Mouse (Mus musculus) hindbrain, embryonic 10.5 days (tissue): ENCODE measurements around the gene Dyrk2. TPM values are rescaled to one million over a fixed set of nuclear protein-coding genes. Genes with fewer than 3 reads are reported as not detected.

Source experiments
- DNase-seq: peaks from one replicate; pipeline ENCODE4 v3.0.0-alpha.2; 2017; ENCODE audit warnings: low spot score
- H3K27ac ChIP-seq: fragments of 300-500 bp; sonication (generic); 2 replicates; pipeline ENCODE4 v1.5.1; 2016; ENCODE audit warnings: mild to moderate bottlenecking, moderate library complexity
- H3K27me3 ChIP-seq: fragments of 300-500 bp; sonication (generic); 2 replicates; pipeline ENCODE4 v1.6.1; 2016; ENCODE audit warnings: mild to moderate bottlenecking; ENCODE audit not compliant: poor library complexity, insufficient read depth, severe bottlenecking
- H3K36me3 ChIP-seq: fragments of 300-500 bp; sonication (generic); 2 replicates; pipeline ENCODE4 v1.6.1; 2016; ENCODE audit warnings: mild to moderate bottlenecking, moderate library complexity
- H3K4me1 ChIP-seq: fragments of 300-500 bp; sonication (generic); replicated peaks from 2 replicates; pipeline ENCODE4 v1.6.1; 2016; ENCODE audit warnings: mild to moderate bottlenecking
- H3K4me3 ChIP-seq: fragments of 300-500 bp; sonication (generic); 2 replicates; pipeline ENCODE4 v1.5.1; 2016; ENCODE audit warnings: mild to moderate bottlenecking, moderate library complexity
- H3K9me3 ChIP-seq: fragments of 300-500 bp; sonication (generic); 2 replicates; pipeline ENCODE4 v1.6.1; 2016; ENCODE audit warnings: mild to moderate bottlenecking, moderate library complexity
- WGBS: fragments of 180-500 bp; shearing (Covaris S2); methylation state at CpG from one replicate; pipeline ENCODE4 v1.1.7; 2016; 5-methylcytosine and 5-hydroxymethylcytosine counted together
- polyA plus RNA-seq: library from polyadenylated mRNA; unstranded; fragments of >200 nt; fragmentation: Nextera tagmentation; extraction: Ambion mirVana; gene quantifications from 2 replicates; pipeline ENCODE4 v1.2.1, GENCODE M21; 2016

Dyrk2 gene
- polyA plus RNA-seq, 1 experiment from 2014 or later: 6.4 TPM

DNA sequence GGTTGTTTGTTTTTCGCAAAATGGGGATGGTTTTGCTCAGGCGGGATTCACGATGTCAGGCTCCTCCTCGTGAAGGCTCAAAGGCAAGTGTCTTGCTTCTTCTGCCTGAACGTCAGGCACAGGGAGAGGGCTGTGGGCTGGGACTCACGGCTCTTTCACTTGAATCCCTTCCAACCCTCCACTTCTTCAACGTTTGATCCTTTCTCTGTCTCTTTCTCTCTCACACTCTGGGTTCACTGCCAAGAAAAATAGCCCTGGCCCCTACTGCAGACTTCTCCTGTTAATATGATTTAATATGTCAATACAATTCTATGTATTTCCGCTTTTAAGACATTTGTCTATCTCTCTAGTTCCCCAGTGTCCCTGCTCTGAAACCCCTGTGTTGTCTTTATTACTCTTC, 32.4 kb downstream of the Dyrk2 start:
- DNase-seq: no peak
- no peak overlapping the region for H3K4me3 ChIP-seq
- H3K27ac ChIP-seq: no peak overlapping the region
- H3K4me1 ChIP-seq: no peaks in the 10 kb centered on the region
- H3K36me3 ChIP-seq: no peaks in the 10 kb centered on the region
- 80% methylated on average over 8 of the region's 8 CpGs for WGBS
- no peaks in the 10 kb centered on the region for H3K27me3 ChIP-seq
- no peaks in the 10 kb centered on the region for H3K9me3 ChIP-seq

DNA sequence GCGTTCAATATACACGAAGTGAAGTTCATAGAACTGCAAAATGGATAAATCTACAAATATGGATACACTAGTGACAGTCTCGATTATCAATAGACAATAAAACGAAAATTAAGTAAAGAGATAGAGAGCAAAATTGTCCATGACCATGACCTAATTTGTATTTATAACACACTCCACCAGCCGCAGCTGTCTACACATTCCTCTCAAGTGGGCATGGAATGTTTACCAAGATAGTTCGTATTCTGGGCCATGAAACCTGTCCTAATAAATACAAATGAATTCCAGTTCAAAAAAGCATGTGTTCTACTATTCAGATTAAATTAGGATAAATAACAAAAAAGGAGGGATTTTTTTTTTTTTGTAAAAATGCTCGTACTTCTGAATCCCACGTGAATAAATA, 38.8 kb downstream of the Dyrk2 start:
- Histone ChIP-seq H3K27me3 (no peaks in the 10 kb centered on the region), H3K27ac (no peak overlapping the region), H3K4me1 (no peaks in the 10 kb centered on the region), H3K9me3 (no peaks in the 10 kb centered on the region), H3K4me3 (no peak overlapping the region), H3K36me3 (no peaks in the 10 kb centered on the region)
- no peak for DNase-seq
- 86% methylated on average over 8 of the region's 8 CpGs for WGBS

DNA sequence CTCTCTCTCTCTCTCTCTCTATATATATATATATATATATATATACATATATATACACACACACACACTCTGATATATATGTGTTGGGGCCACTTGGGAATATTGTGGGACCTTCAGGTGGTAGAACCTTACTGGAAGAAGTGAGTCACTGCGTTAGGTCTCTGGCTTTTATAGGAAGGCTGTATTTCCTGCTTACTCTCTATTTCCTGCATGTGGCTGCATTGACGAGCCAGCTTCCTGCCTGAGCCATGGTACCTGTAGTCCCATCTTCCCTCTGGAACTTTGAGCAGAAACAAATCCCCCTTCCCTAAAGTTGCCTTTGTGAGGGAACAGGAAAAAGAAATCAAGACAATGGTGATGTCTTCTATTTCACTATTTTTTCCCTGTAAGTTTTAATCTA, 40.4 kb downstream of the Dyrk2 start:
- Histone ChIP-seq H3K4me1 (no peaks in the 10 kb centered on the region), H3K27me3 (no peaks in the 10 kb centered on the region), H3K36me3 (no peaks in the 10 kb centered on the region), H3K4me3 (no peak overlapping the region), H3K9me3 (no peaks in the 10 kb centered on the region), H3K27ac (no peak overlapping the region)
- 80% methylated on average over 2 of the region's 2 CpGs for WGBS
- DNase-seq: no peak

DNA sequence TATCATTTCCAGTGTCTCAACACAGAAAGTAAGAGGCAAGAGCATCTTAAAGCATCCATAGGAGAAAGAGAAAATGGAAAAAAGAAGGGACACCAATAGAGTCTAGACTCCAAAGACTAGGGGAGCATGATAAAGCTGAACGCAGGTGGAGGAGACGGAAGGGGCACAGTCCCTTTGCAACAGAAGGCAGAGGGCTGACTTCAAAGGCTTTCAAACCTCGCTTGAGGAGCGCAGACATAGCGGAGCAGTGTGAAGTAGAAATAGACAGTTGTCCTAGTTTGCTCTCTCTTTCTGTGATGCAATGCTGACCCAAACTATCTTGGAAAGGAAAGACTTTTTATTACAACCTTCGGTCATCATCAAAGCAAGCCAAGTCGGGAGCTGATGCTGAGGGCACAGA, 42.9 kb downstream of the Dyrk2 start:
- Histone ChIP-seq H3K4me3 (no peak overlapping the region), H3K27ac (no peak overlapping the region), H3K36me3 (no peaks in the 10 kb centered on the region), H3K9me3 (no peaks in the 10 kb centered on the region), H3K4me1 (no peaks in the 10 kb centered on the region), H3K27me3 (no peaks in the 10 kb centered on the region)
- WGBS: 91% methylated on average over 7 of the region's 7 CpGs
- no peak for DNase-seq

DNA sequence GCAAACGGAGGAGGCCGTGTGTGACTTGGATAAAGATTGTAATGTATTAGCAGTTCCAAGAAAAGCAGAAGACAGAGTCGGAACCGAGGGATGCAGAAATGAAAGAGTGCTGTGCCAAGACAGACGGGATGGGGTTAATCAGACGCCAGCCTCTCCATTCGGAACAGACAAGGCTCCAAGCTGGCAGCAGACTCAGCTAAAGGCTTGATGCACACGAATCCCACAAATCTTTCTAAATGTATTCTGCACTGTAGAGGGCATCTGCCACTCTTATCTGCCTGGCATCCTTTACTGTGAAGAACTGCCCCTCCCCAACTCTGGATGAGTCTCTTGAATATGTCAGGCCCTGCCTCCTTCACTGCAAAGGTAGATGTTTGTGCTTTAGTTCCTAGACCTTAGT, 45.2 kb downstream of the Dyrk2 start:
- Histone ChIP-seq H3K27me3 (no peaks in the 10 kb centered on the region), H3K4me1 (peaks cover 11% of the 10 kb centered on the region), H3K4me3 (no peak overlapping the region), H3K9me3 (no peaks in the 10 kb centered on the region), H3K36me3 (no peaks in the 10 kb centered on the region), H3K27ac (no peak overlapping the region)
- DNase-seq: no peak
- 86% methylated on average over 8 of the region's 8 CpGs for WGBS

DNA sequence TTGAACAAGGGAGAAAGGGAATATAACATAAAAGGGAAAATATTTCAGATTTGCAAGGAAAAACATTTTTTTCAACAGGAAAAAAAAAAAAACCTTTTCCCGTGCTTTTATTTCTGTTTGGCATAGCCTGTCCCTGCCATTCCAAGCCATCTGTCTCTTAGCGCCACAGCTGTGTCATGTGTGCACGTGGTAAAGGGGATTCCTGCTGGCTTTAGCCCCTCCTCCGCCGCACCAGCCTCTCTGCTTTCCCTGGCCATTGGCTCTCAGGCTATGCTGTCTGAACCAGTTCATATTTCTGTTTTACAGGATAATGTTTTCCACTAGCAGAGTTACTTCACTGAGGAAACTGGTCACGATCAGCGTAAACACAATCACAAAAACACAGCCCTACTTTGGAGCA, 49.1 kb downstream of the Dyrk2 start:
- peak; percentile 59 for DNase-seq
- Histone ChIP-seq H3K27ac (no peak overlapping the region), H3K4me1 (peaks cover 12% of the 10 kb centered on the region), H3K4me3 (no peak overlapping the region), H3K36me3 (no peaks in the 10 kb centered on the region), H3K9me3 (no peaks in the 10 kb centered on the region), H3K27me3 (no peaks in the 10 kb centered on the region)
- 41% methylated on average over 7 of the region's 7 CpGs for WGBS

DNA sequence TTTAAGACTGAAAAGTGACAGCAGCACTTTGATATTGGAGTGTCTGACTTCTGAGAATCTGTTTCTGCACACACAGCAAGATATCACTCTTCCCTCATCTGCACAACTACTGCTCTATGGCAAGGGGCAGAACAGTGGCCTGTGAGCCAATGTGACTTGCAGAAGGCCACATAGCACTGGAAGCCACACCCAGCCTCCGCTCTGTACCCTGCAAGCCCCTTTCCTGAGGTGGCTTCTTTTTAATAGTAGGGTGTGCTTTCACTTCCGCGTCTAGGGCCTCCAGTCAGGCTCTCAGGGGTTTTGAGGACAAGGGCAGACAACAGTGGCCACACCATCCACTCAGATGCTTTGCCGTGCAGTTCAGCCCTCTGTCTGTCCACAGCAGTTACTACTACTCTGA, 50.2 kb downstream of the Dyrk2 start:
- no peaks in the 10 kb centered on the region for H3K9me3 ChIP-seq
- 85% methylated on average over 4 of the region's 4 CpGs for WGBS
- 0 out of 2 replicates have a peak overlapping the region, but pooled peaks have one; percentile 35 for H3K27ac ChIP-seq
- peaks cover 12% of the 10 kb centered on the region for H3K4me1 ChIP-seq
- no peak for DNase-seq
- H3K36me3 ChIP-seq: no peaks in the 10 kb centered on the region
- H3K4me3 ChIP-seq: no peak overlapping the region
- no peaks in the 10 kb centered on the region for H3K27me3 ChIP-seq

DNA sequence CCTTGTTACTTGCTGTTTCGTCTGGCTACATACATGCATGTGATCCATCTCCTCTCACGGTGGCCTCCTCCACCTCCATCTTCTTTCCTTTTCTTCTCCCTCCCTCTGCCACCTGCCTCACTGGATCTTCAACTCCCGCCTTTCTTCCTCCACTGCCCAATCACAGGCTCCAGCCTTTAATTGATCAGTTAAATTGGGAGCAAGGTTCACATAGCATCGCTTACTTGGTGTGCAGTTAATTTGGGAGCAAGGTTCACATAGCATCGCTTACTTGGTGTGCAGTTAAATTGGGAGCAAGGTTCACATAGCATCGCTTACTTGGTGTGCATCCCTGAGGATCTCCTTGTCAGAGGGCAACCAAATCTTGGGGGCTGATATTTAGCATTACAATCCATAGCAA, 52.9 kb downstream of the Dyrk2 start:
- Histone ChIP-seq H3K27ac (no peak overlapping the region), H3K36me3 (no peaks in the 10 kb centered on the region), H3K27me3 (no peaks in the 10 kb centered on the region), H3K4me1 (peaks cover 12% of the 10 kb centered on the region), H3K9me3 (no peaks in the 10 kb centered on the region), H3K4me3 (no peak overlapping the region)
- no peak for DNase-seq
- 91% methylated on average over 6 of the region's 6 CpGs for WGBS

DNA sequence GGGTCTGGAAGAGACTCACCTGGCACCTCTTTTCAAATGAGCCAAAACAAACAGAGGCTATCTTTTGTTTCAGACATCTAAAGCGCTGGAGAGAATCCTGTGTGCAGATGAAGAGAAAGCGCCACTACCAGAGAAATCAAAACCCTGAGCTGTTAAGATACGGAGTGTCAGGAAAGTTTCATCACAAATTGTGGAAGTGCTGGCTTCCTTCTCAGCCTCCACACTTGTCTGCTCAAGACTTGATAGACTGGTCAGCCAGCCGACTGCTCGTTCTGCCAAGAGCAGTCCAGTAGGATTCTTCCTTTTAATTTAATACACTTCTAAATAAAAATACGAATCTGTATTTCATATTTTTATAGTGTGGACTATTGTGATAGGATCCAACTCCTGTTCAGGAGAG, 58.1 kb downstream of the Dyrk2 start:
- DNase-seq: no peak
- WGBS: 80% methylated on average over 6 of the region's 6 CpGs
- Histone ChIP-seq H3K9me3 (no peaks in the 10 kb centered on the region), H3K4me3 (no peak overlapping the region), H3K36me3 (no peaks in the 10 kb centered on the region), H3K4me1 (peaks cover 13% of the 10 kb centered on the region), H3K27me3 (no peaks in the 10 kb centered on the region), H3K27ac (no peak overlapping the region)

DNA sequence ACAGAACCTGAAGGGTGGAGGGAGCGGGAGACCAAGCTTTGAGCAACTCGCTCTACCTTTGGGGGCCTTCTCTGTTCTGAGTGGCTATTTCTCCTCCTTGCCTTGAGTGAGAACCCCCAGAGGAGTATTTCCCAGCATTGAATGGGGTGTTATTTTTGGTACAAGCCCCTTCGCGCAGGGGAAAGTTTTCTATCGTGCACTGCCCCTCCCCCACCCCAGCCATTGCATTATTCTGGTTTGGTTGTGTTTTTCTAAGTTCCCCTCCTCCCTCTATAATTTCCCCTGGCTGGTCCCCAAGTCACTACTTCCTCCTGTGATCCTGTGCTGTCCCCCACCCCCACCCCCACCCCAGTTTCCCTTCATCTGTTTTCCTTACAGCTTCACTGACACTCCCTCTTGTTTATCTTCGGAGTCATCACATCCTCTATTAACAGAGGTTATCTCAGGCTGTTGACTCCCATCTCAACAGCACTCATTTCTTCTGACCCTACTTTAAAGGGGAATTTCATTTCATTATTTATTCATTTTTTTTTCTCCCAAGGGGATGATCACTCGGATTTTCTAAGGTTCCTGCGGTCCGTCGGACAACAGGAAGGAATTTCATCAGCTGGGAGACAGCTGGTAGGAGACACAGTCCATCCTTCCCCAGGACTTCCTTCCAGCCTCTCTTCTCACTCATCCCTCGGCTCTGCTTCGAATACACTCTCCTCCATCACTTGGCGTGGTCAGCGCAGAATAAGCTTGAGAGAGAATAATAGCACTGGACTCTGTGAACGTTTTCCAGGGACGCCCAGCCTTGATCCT, 58.9 kb downstream of the Dyrk2 start:
- no peaks in the 10 kb centered on the region for H3K27me3 ChIP-seq
- no peak for DNase-seq
- H3K36me3 ChIP-seq: no peaks in the 10 kb centered on the region
- no peak overlapping the region for H3K4me3 ChIP-seq
- no peak overlapping the region for H3K27ac ChIP-seq
- peaks cover 13% of the 10 kb centered on the region for H3K4me1 ChIP-seq
- H3K9me3 ChIP-seq: no peaks in the 10 kb centered on the region
- WGBS: 68% methylated on average over 16 of the region's 16 CpGs
